Mouse (Mus musculus) megakaryocyte, embryonic 14.5 days (primary cell): Measurements from ENCODE around the gene Maea.

Experiments used
- FLI1 ChIP-seq: IDR thresholded peaks from 2 replicates; pipeline ENCODE4 v1.6.1; 2012; ENCODE audit warnings: low read length, inconsistent platforms, mixed read lengths
- GATA1 ChIP-seq: IDR thresholded peaks from 3 replicates; pipeline ENCODE4 v1.6.1; 2012; ENCODE audit warnings: mixed read lengths, low read length, inconsistent platforms, borderline replicate concordance

GRCm38 (mm10) chr5:33335977-33336360 lies 660 bp downstream of the Maea start:
- TF ChIP-seq GATA1 = no peak
- no peak for TF ChIP-seq FLI1
